Mouse (Mus musculus) cerebellum, adult 2 months (tissue): Measurements from ENCODE around the gene Cinp.

Source experiments
- CTCF ChIP-seq: fragments of 200-500 bp; IDR thresholded peaks from 2 replicates; pipeline ENCODE4 v1.5.1; 2011; ENCODE audit warnings: low read depth, mild to moderate bottlenecking, control low read depth, low read length, moderate library complexity, borderline replicate concordance; ENCODE audit not compliant: insufficient read depth
- POLR2A ChIP-seq: fragments of 200-500 bp; IDR thresholded peaks from 2 replicates; pipeline ENCODE4 v1.6.1; 2011; ENCODE audit warnings: low read length, control low read depth, borderline replicate concordance; ENCODE audit not compliant: insufficient read depth

GRCm38 (mm10) chr12:110846191-110846765 lies 42.7 kb downstream of the Cinp start:
- TF ChIP-seq CTCF = no peak
- no peak for TF ChIP-seq POLR2A
